Mouse (Mus musculus) megakaryocyte, adult 5-6 weeks (primary cell): Measurements from ENCODE around the gene Ranbp1. TPM values are rescaled to one million over a fixed set of nuclear protein-coding genes. Genes with fewer than 3 reads are reported as not detected.
A peak's percentile ranks its signal among the peaks of the same experiment; 100 is the strongest.

Experiments
- ATAC-seq: 2 replicates; pipeline ENCODE4 v1.8.0; 2016; ENCODE audit warnings: mild to moderate bottlenecking, inconsistent platforms; ENCODE audit not compliant: poor library complexity, severe bottlenecking
- total RNA-seq, 2 experiments: library from RNA; stranded (forward) in 1 of 2; stranded (reverse) in 1 of 2; fragments of 153-499, 151-499 nt in 1 of 2; fragments of 221-1000, 200-1000 nt in 1 of 2; gene quantifications; 2 replicates each; pipeline versions ENCODE4 v1.2.3 to v1.2.4; 2015 to 2017

Ranbp1 gene
- total RNA-seq (2015) = 222 and 262 TPM in 2 replicates
- total RNA-seq (2017) = 251 and 278 TPM in 2 replicates

DNA sequence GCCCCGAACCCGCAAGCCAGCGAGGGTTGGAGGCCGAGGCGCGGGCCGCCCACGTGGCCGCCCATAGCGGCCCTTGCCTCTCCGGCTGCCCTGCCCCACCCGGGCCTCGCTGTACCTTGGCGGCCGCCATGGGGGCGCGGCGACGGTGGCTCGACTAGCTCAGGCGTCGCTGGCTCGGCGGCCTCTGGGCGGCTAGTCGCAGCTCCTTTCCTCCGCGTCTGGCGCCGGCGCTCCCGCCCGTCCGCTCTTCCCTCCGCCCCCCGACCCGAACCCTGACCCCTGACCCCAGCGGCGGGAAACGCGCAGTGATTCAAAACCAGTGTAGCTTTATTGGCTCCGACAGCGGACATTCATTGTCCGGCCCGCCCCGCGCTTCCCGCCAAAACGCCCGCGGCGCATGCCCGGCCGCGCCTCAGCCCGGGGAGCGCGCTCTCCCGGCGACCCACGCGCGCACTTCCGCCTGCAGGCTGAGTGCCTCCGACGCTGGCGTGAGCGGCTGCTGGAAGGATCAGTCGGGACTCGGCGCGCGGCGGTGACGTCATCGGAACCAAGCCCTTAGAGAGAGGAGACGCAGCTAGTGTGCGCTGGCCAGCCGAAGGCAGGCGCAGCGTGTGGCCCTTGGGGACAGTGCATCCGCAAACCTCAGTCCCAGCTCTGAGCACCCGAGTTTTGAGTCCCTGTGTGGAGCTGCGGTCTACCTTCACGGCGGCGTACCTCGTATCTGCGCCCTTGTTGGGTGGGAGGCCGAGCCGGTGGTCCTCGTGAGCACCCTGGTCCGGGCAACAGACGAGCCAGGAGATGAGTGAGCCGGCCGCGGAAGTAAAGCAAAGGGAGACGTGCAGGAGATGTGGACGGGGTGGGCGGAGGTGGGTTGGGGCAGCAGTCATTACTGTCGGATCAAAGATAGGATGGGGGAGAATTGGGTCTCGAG, at the start of gene Ranbp1, which contains the start of gene Trmt2a:
Gene Ranbp1, minus strand, starts transcription at position 300 of the 931 bp plus-strand sequence.
Gene Trmt2a, plus strand, starts transcription at position 247 of the 931 bp plus-strand sequence.
- ATAC-seq = peak; percentile 87

DNA sequence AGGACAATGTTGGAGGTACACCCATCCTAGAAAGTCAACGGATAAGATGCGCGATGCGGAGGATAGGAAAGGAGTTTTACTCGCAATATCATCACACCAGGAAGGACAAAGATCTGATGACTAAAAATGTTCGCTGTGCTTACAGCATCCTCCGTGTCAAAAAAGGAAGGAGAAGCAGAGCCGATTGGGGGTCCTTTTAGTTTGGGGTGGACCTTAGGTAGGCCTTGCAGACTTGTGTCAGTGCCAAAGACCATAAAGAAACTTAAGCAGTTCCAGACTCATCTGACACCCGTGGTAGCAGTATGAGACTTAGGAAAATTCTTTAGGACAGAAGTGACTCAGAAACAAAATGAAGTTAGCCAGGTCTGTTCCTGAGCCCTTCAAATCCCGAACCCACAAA, 41.1 kb upstream of the Ranbp1 start:
- 0 out of 2 replicates have a peak, but pooled peaks have one; percentile 1 for ATAC-seq

- peak; percentile 97 for ATAC-seq
Measured at GRCm38 (mm10) chr16:18289067-18289588, 40.6 kb upstream of the Ranbp1 start, which contains the start of gene Dgcr8. Gene Dgcr8 (minus strand): TSS chr16:18289246.

DNA sequence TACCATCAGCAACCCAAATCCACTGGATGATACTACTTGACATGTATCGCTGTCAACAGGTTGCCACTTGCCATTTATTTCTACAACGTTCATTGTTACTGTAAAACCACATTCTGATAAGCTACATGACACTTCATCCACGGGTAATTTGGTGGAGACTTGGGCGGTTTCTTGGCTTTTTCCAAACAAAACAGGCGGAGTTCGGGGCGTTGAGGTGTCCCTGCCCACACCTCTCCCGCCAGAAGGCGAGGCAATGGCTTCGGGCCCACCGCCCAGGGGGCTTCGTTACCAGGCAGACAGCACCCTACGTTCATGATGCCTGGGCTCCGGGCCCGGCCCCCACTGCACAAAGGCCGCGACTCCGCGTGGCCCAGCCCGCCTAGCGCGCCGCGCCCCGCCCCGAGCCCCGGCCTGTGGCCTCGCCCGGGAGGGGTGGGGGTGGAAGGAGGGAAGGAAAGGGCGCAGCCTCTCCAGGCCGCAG, 40.1 kb upstream of the Ranbp1 start:
- ATAC-seq = peak; percentile 79

DNA sequence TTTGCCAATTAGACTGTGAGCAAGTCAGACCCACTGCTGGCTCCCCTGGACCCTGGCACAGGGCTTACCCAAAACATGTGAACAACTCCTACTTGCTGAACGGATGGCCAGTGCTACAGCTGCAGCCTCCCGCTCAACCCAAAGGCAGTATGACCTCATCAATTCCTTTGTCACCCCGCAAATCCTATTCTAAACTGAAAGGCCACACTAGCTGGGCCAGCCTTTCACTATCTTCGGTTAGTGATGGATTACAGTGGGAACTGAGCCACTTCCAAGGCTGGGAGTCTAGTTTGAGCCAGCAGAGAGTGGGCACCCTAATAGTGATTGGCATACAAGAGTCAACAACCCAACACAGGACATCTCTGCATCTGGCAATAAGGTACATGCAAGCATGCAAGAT, 39.6 kb upstream of the Ranbp1 start:
- no peak for ATAC-seq

GRCm38 (mm10) chr16:18275166-18275565, 26.6 kb upstream of the Ranbp1 start:
- no peak for ATAC-seq

DNA sequence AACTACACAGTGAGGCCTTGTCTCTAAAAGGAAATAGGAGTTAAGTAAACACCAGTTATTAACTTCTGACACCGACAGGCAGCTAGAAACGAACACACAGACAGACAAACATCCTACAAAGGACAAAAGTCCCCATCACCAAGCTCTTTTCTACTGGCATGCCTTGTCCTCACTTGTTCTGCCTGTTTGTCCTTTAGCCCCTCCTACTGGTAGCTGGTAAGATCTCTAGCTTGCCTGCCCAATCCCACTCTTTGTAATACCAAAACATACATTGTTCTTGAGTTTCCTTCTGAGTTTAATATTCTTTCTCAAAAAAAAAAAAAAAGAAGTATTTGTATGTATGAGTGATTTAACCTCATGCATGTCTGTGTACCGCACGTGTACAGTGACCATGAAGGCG, 19.6 kb upstream of the Ranbp1 start:
- no peak for ATAC-seq

- no peak for ATAC-seq
Measured at GRCm38 (mm10) chr16:18265024-18265423, 16.5 kb upstream of the Ranbp1 start.

DNA sequence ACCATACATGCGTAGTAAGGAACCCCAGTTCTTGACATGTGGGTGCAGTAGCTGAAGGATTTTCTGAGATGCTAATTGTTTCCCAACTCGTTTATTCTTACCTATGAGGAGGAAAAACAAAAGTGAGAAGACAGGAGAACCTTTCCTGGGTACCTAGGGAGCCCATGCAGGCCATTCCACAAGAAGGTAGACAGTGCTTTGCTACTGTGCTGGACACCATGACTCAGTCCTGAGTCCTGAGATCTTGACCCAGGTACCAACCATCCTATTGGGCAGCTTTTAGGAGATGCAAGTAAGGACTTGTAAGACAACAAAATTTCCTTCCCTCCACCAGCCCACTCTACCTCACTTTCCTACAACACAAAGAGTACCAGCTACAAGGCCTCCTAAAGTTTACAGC, 9.7 kb upstream of the Ranbp1 start, which contains the start of gene Gm49776:
Gene Gm49776, minus strand, starts transcription at position 101 of the 400 bp plus-strand sequence.
- no peak for ATAC-seq

- no peak for ATAC-seq
Measured at GRCm38 (mm10) chr16:18253866-18254265, 5.3 kb upstream of the Ranbp1 start.

GRCm38 (mm10) chr16:18252736-18253135, 4.2 kb upstream of the Ranbp1 start:
- no peak for ATAC-seq

DNA sequence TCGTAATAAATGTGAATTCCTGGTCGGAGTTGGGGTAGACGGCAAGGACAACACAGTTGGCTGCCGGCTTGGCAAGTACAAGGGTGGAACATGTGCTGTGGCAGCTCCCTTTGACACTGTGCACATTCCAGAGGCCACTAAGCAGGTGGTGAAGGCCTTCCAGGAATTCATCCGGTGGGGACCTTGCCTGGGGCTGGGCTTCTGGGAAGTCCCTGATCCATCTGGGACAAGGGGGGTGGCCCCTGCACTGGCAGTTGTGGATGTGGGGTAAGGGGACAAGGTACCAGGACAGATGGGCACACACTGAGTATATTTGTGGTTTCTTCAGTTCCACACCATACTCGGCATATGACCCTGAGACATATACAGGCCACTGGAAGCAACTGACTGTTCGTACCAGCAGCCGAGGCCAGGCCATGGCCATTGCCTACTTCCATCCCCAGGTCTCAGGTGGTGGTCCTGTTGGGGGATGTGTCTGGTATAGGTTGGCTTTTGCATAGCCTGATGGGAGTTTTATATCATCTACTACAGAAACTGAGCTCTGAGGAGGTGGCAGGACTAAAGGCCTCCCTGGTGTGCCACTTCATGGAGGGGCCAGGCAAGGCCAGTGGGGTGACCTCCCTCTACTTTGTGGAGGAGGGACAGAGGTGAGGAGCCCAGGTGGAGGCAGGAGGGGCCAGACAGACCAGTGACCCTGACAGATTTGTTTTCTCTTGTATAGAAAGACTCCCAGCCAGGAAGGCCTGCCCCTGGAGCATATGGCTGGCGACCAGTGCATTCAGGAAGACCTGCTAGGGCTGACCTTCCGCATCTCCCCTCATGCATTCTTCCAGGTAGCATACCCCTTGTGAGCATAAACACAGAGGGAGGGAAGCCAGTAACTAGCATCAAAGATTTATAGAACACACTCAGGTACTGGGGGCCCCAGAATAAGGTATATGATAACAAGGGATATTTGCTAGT, 2.6 kb upstream of the Ranbp1 start:
- no peak for ATAC-seq

- ATAC-seq = no peak
Measured at GRCm38 (mm10) chr16:18250231-18250630, 1.7 kb upstream of the Ranbp1 start.

DNA sequence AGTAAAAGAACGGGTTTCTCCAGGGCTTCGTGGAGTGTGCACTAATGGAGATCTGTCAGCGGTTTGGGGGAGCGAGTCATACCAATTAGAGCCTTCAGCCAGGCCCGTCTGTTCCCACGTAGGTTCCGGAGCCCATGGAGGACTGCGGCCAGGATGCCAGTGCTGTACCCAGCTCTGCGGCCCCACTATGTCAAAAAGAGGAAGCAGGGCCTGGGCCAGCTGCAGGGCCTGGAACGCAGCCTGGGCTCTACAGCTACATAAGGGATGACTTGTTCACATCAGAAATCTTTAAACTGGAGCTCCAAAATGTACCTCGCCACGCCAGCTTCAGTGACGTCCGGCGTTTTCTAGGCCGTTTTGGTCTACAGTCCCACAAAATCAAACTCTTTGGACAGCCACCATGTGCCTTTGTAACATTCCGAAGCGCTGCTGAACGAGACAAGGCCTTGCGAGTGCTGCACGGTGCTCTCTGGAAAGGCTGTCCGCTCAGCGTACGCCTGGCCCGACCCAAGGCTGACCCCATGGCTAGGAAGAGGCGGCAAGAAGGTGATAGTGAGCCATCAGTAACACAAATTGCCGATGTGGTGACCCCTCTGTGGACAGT, 934 bp upstream of the Ranbp1 start:
- peak; percentile 66 for ATAC-seq

DNA sequence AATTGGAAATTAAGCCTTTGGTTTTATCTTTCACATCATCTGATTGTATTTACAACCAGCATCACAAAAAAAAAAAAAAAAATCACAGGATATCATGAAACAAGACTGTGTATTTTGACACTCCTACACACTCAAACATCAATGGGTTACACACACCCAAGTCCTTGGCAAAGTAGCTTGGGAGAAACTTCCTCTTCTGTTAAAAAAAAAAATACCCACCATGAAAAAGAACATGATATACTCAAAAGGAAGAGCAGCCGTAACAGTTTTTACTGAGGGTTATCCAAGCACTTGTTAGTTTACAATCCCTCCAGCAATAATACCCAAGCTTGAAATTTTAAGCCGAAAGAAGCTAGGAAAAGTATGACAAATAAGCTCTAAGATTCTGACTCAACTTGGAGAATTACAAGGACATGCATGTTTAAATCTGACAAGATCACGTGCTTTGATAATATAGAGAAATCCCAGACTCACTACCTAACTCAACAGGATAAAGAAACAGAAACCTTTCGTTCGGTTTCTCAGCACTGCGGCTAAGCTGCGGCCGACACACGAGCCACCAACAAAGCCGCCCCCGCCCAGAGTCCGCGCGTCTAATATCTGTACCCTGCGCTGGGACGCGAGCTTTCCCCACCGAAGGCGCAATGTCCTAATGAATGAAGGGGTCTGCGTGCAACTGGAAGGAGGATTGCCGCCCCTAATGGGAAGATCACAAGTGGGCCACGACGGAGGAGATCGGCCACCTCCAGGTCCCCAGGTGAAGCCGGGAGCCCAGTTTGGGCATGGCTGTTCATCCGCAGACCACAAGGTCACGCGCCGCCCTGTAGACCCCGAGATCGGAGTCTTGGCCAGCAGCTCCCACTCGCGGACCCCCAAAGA, 772 bp downstream of the Ranbp1 start:
- ATAC-seq = no peak

- ATAC-seq = no peak
Measured at GRCm38 (mm10) chr16:18241581-18241980, 7.0 kb downstream of the Ranbp1 start.

DNA sequence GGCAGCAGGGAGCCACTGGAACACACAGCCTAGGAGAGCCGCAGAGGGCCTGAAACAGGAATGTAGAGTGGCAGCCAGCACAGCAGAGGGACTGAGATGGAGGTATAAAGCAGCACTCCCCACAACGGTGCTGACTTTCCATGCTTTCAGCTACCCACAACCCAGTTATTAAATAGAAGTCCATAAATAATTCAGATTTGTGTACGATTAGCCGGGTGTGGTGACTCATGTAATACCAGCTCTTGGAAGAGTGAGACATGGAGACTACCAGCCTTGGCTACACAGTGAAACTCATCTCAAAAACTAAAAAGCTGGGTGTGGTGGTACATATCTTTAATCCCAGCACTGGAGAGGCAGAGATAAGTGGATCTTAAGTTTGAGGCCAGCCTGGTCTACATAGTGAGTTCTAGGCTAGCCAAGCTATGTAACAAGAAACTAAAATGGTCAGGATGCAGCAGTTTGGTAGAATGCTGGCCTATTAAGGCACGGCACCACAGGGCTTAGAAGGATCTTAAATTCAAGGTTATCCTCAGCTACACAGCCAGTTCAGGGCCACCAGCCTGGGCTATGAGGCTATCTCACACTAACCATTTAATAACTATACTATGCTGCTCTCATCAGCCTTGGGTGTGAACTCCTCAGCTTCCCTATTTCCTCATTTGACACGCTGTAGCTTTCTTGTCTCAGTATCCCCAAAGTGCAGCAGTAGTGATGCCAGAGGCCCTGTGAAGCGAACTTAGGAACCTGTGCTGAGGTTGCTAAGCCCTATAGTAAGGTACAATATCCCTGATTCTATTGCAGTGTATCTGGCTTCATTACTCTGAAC, 11.6 kb downstream of the Ranbp1 start:
- no peak for ATAC-seq

- peak; percentile 60 for ATAC-seq
Measured at GRCm38 (mm10) chr16:18235389-18236065, 13.0 kb downstream of the Ranbp1 start.
